Mouse (Mus musculus): ENCODE data around the gene Sh2b2.
"Not testable (repeated sequence)": the region's sequence is repeated elsewhere in the genome, so short reads cannot be mapped to it uniquely, and the experiment has no call there.

Sh2b2 gene

DNA sequence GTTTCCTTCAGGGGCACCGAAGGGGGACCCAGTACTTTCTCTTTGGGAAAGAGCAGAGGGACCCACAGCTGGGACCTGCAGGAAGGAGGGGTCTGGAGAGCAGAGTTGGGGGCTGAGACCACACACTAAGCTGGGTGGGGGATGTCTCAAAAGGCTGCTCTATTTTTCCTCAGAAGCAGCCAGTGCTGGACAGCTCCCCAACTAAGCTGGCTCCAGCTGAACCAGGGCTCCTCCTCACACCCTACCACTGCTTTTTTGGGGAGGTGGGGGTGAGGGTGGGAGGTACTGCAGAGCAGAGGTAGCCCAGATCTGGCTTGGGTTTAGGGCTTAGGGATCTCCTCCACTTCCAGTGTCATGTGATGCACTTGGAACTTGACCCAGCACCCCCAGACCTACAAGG lies 6.0 kb downstream of the Sh2b2 start:
- DNase-seq (ENCODE audit: extremely low spot score, low spot score) = no peak

DNA sequence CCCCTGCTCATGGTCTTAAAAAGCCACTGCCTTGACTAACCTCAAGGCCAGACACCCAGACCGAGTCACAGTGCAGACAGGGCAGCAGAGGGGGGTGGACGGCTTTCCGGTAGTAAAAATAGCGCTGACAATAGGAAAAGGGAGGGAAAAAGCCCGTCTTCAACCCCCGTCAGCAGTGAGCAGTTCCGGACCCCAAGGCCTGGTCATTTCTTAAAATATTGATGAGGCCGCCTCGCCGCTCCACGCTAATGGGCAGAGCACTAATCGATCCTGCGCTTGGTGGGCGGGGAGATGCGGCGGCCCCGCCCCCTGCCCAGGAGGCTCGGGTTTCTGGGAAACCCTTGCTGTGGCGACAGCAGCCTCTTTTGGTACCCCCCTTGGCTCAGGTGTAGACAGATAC lies 8.7 kb downstream of the Sh2b2 start:
- DNase-seq (ENCODE audit: extremely low spot score, low spot score) = no peak

DNA sequence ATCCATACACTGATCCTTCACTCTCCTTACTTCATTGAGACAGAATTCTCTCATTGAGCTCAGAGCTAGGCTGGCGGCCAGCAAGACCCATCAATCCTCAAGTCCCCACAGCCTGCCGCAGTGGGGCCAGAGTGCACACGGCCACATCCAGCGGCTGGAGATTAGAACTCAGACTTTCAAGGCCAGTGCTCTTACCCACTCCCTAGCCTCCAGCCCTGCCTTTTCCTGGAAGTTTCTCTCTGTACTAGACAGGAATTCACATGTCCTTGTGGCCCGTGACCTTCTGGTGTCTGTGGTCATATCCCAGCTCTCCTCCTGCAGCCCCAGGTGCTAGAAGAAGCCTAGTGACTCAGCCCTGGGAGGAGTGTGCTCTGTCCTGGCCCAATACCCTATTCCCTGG lies 9.7 kb downstream of the Sh2b2 start:
- no peak for DNase-seq (ENCODE audit: extremely low spot score, low spot score)

DNA sequence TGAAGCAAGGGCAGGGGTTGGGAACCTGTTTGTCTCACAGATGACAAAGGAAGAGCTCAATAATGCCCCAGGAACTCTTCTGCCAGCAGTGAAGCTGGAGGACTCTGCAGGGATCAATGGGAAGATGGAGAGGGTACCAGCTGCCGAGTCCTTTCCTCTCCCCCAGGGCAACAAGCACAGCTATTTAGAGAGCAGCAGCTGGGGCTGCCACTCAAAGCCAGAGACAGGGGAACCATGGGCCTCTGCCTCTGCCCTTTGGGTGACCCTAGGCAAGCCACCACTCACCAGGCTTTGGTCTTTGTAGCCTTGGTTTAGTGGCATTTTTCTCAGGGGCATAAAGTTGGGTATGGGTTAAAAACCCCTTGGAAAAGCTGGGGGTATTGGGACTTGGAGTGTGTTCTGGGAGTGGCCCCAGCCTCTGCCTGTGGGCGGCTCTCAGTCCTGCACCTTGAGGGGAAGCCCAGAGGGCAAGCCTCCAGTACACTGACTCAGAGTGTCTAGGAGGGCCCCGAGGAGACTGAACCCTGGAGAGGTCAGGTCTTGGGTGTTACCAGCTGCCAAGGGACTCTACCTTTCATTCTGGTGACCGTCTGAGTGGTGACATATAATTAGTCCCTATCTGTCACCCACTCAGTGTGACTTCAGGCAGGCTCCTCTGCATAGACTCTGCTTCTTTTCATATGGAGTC lies 15.9 kb downstream of the Sh2b2 start:
- DNase-seq (ENCODE audit: extremely low spot score, low spot score) = no peak

DNA sequence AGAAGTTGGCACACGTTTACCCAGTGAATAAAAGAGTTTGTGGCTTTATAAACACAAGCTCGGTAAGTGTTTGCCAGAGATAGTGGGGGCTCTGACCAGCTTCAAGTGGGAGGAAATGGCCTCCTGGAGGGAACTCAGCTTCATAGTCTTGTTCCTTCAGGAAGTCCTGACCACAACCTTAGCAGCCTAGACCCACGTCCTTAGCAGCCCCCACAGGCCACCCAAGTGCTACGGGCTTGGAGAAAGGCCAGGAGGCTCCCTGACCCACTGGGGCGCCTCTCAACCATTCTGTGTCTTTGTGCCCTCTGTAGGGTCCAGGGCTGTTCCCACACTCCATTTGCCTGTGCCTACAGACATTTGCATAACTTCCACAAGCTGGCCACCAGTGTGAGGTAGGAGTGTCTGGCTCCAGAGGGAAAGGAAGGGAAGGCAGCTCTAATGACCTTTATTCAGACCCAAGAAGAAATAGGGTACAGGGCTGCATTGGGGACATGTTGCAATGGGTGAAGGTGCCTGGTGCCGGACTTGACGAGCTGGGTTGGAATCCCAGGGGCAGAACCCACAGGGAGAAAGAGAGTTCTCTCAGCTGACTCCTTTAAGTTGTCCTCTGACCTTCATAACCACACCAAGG lies 20.0 kb downstream of the Sh2b2 start:
- DNase-seq (ENCODE audit: extremely low spot score, low spot score) = no peak

DNA sequence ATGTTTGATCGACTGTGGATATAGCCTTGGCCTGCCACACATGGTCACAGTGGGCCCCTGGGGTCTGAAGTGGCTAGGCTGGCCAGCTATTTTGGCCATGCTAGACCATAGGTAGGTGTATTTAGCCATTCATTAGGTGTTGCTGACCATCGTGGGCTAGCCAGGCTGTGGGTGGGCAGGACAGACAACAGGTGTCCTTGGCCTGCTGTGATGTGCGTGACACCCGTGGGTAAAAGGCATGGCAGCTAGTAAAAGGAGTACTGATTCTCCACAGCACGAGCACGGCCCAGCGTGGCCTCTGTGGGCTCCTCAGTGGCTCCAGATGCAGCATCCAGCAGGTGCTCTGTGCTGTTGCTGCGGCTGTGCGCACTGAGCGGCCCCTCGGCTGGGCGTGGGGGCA lies 27.8 kb downstream of the Sh2b2 start:
- no peak for DNase-seq (ENCODE audit: extremely low spot score, low spot score)

DNA sequence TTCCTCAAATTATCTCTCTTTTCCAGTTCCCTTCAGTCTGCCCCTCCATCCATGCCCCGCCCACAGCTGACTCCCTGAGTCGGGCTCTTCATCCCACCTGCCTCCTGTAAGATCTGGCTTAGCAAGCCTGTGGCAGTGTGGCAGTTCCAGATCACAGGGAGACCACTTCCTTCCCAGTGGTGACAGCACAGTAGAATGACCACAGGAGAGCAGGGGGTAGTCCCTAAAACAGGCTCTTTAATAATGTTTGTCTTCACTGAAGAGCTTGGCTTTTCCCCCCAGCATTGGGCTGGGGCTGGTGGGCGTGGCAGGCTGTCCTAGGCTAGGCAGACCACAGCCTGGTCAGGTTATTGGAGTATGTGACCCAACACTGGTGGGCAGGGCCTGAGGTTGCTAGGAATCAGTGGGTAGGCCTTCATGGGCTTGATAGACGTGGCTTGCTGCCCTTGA lies 28.4 kb downstream of the Sh2b2 start:
- DNase-seq (ENCODE audit: extremely low spot score, low spot score) = no peak

DNA sequence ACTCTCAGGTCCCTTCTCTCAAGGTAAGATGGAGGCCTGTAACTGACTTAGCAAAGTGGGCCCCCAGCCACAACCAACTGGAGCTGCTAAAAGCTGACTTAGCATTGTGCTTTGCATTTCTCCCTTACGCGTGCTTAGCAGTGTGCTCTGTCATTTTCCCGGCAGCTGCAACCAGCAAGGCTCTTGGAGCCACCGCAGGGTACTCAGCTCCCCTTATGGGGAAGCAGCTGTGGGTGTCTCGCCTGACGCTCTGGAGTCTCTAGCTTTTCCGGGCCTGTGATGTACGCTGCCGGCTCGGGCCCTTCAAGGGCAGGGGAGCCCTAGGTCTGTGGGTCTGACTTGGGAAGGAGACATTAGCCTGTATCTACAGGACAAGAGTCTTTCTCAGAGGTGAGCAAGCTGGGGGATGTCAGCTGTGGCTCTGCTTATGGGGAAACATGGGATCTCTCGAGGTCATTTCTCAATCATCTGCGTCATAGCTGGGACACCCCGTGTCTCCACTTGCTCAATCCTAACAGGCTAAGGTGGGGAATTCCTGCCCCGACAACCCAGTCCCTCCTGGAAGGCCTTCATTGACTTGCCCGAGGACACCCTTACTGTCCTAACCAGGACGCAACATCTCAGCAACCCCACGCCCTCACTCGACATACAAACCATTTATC lies 29.2 kb downstream of the Sh2b2 start:
- DNase-seq (ENCODE audit: extremely low spot score, low spot score) = no peak

DNA sequence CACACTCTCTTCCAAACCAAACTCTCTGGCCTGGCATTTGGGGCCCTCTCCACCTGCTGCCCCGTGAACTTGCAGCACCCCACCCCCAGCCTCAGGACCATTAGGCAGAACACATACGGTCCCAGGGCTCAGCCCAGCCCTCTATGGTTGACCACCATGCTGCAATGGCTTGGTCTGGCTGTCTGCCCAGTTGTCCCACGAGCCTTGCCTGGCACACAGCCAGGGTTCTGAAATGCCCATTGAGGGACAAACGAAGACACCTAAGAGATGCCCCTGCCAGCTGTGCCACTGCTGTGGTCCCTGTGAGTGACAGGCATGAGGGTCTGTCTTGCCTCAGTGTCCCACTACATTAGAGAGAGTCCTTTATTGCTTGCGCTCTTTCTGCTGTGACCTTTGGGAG lies 30.4 kb downstream of the Sh2b2 start:
- no peak for DNase-seq (ENCODE audit: extremely low spot score, low spot score)

DNA sequence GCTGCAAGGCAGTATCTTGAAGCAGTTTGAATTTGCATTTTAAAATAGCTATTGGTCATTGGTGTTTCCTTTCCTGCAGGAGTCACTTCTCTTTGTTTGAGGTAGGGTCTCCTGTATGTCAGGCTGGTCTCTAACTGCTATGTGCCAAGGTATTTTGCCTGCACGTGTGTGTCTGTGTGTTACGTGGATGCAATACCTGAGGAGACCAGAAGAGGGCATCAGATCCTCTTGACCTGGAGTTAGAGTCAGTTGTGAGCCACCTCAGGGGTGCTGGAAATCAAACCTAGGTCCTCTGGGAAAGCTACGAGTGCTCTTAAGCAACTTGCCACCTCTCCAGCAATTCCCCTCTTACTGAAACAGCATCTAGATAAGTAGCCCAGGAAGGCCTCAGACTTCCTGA lies 31.1 kb downstream of the Sh2b2 start:
- no peak for DNase-seq (ENCODE audit: extremely low spot score, low spot score)

DNA sequence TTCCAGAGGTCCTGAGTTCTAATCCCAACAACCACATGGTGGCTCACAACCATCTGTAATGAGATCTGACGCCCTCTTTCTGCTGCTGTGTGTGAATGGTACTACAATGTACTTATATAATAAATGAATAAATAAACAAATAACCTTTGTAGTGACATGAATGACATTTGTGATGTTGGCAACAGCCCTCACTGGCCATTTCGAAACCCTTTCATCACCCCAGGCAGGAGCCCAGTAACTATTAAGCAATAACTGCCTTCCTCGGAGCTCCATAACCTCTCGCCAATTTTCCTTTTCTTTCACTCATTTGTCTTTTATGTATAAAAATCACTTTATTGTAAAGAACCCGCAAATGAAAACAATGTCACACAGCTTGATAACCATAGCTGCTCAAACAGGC lies 32.6 kb downstream of the Sh2b2 start:
- no peak for DNase-seq (ENCODE audit: extremely low spot score, low spot score)

DNA sequence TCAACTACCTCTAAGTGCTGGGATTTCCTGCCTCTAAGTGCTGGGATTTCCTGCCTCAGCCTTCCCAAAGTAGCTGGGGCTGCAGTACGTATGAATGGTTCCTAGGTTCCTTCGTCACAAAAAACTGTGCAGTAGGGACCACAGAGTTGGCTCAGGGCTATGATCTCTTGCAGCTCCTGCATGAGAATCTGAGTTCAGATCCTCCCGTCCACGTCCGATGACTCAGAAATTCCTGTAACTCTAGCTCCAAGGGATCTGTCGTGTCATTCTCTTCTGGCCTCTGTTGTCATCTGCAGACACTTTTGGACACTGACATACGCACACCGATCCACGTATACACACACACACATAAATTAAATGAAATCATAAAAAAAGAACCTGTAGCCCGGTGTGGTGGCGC lies 33.6 kb downstream of the Sh2b2 start:
- DNase-seq (ENCODE audit: extremely low spot score, low spot score) = no peak

DNA sequence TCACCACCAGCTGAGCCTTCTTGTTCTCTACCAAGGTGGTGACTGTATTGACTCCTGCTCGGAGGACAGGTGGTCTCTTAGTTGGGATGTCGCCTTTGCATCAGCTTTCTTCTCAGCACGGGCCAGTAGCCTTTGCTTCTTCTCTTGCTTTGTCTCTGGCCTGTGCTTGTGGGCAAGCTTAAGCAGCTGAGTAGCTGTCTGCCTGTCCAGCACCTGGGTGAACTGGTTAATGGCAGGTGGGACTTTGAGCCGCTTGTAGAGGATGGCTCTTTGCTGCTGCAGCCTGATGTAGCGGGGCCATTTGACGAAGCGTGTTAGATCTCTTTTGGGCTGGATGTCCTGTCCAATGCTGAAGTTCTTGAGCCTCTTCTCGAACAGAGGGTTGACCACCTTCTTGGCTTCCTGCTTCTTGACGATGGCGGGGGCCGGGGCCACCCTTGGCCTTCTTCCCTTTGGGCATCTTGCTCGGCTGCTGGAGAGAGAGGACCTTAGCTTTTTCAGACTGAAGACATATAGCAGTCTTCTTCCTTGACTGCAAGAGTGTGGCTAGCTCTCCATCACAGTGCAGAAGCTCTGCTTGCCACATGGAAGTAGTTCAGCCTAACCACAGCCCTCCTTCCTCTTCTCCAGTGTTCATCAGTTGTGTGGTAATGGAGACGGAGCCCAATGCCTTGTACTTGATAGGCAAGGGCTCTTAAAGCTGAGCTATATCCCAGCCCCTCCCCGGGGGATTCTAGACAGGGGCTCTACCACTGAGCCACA lies 34.8 kb downstream of the Sh2b2 start:
- not testable (repeated sequence) for DNase-seq (ENCODE audit: extremely low spot score, low spot score)

DNA sequence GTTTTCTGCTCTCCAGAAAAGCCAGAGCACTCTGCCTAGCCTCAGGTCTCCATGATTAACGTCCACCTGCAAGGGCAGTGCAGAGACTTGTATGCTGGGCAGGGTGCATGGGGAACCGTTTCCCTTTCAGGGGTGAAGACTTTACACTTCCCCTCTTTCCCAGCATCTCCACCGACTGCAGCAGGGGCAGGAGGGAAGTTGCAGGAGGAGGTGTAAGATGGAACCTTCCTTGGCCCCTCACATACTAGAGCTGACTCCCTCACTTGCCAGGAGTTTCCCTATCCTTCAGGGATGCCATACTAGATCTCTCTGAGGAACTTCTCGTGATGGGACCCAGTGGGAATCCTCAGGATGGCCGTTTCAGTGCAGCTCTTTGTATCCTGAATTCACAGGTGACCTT lies 35.8 kb downstream of the Sh2b2 start:
- DNase-seq (ENCODE audit: extremely low spot score, low spot score) = no peak

DNA sequence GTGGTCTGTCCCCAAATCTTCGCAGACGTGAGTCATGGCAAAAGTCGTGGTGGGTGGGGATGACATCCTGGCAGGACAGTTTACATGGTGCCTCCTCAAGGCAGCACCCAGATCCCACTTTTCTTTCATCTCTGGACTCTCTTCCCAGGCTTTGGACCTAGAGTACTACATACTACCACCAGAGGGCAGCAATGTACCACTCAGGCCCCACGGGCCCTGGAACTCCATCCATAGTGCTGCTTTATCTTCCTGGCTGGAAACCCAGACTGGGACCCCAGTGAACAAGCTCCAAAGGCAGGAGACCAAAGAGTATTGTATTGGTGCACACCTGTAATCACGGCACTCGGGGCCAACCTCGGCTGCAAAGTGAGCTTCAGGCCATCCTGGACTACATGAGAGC lies 44.5 kb downstream of the Sh2b2 start:
- DNase-seq (ENCODE audit: extremely low spot score, low spot score) = peak; percentile 74

DNA sequence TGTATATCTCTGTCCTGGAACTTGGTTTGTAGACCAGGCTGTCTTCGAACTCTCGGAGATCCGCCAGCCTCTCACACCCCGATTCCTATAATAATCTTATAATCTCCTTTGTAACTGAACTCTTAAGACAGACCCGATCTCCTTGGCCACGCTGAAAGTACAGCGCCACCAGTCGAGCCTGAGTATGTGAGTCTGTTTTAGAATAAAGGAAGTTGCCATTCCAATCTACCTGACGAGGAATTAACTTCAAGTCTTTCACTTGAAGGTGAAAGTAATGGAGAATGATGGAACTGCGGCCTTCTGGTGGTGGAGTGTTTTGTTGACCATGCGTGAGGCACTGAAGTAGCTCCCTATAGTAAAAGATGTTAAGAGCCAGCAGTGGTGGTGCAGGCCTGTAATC lies 46.8 kb downstream of the Sh2b2 start:
- DNase-seq (ENCODE audit: extremely low spot score, low spot score) = peak; percentile 28

DNA sequence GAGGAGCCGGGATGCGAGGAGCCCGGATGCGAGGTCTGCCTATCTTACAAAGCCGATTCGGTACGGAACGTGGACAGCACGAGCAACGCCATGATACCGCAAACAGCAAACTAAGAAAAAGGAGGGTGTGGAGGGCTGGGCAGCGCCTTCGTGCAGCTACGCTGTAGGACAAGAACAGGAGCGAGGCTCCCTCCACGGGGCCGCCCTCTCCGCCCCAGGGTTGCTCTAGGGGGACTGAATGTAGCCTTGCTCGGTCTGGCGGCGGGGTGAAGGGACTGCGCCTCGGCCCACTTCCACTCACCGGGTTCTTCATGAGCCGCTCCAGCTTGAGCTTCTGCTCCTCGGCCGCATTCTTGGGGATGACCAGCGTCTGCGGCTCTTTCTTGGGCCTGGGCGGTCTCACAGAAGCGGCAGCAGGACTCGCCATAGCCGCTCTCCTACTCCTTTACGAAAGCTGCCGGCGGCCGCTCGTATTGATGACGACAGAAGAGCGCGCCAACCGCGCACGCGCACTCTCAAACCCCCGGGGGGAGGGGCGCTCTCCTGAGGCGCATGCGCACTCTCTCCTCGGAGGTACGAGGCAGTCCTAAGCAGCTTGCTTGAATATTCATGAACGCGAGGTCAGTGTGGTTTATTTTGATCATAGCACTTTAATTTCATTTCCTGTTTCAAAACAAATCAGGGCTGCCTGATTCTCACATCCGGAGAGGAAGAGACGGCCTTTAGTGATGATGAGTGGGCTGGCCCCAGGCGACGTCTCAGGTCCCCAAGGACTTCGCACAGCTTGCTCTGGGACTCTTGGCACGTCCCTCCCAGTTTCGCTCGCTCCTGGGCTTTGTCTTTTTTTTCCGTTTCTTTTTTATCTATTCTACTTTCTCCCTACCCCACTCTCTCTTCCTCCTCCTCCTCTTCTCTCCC lies 47.6 kb downstream of the Sh2b2 start, which contains the start of gene Prkrip1:
TSS of gene Prkrip1 (minus strand) at position 490 of the 918 bp plus-strand sequence.
- peak; percentile 97 for DNase-seq (ENCODE audit: extremely low spot score, low spot score)

DNA sequence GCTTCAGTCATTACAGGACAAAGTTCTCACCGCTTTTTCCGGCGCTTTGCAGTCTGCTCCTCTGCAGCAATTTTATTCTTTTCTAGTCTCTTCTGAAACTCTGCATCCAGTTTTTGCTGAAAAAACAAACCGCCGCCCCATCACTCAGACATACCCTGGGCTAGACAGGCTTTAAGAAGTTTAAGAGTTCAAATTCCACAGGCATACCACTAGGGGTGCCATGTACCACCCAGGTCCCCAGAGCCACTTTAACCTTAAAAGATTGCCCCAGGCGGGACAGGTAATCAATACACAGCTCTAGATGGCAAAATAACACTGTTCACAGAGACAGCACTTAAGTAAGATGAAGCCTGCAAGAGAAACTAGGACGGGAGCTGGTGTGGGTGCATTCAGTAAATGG lies 54.5 kb downstream of the Sh2b2 start:
- no peak for DNase-seq (ENCODE audit: extremely low spot score, low spot score)

DNA sequence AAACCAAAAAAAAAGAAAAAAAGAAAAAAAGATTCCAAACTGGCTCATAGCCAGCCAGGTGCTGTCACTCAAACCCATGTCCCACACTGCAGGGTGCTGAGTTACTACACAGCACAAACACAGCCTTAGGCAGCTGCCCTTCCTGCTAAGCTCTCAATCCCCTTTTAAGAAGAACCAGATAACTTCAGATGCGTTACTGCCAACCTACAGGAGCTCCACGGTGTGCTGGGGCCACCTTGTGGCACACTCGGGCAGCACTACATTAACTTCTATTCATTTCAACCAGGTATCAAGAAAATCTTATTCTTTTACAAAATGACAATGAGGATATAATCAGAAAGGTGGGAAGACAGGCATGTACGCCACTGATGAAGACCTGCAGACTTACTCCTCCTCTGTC lies 59.6 kb downstream of the Sh2b2 start:
- peak; percentile 24 for DNase-seq (ENCODE audit: extremely low spot score, low spot score)

DNA sequence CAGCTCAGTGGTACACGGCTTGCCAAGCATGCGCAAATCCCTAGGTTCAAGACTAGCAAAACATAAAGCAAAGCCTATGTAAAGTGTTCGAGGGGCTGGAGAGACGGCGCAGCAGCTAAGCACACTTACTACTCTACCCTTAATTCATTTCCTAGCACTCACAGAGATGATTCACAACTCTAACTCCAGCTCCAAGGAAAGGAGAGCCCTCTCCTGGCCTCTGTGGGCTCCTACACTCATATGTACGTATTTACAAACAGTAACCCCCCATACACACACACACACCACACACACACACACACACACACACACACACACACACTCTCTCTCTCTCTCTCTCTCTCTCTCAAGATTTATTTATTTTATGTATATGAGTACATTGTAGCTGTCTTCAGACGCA lies 62.6 kb downstream of the Sh2b2 start:
- no peak for DNase-seq (ENCODE audit: extremely low spot score, low spot score)

DNA sequence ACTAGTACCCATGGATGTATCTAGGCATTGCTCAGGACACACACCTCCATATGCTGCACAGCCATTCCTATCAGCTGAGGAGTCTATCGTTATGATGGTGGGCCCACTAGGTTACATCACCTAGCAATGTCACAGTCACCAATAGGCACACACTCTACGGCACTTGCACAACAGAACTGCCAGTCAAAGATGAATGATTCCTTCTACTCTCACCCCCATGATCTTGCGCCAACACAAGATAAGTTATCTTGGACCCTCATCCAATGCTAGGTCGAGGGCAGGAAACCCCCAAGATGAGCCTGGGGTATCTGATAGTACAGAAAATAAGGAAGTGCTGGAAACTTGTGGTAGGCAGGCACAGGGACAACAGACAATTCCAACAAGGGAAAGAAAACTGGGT lies 63.5 kb downstream of the Sh2b2 start:
- DNase-seq (ENCODE audit: extremely low spot score, low spot score) = no peak
